Mouse (Mus musculus) activated CD4-positive, CD25-positive, alpha-beta regulatory T cell, adult 4 months (primary cell): Measurements from ENCODE around the gene Zcwpw1. TPM values are rescaled to one million over a fixed set of nuclear protein-coding genes. Genes with fewer than 3 reads are reported as not detected.
"Not testable (repeated sequence)": the region's sequence is repeated elsewhere in the genome, so short reads cannot be mapped to it uniquely, and the experiment has no call there.

Experiments
- ATAC-seq: one replicate; pipeline ENCODE4 v1.8.0; 2017
- polyA plus RNA-seq, 2 experiments: library from polyadenylated mRNA; unstranded; fragments of 100-300 nt; shearing (Covaris generic); gene quantifications; one replicate each; pipeline ENCODE4 v1.2.1; 2017

Zcwpw1 gene
- polyA plus RNA-seq, 2 experiments from 2014 or later, result 5.9 to 10.9 TPM

DNA sequence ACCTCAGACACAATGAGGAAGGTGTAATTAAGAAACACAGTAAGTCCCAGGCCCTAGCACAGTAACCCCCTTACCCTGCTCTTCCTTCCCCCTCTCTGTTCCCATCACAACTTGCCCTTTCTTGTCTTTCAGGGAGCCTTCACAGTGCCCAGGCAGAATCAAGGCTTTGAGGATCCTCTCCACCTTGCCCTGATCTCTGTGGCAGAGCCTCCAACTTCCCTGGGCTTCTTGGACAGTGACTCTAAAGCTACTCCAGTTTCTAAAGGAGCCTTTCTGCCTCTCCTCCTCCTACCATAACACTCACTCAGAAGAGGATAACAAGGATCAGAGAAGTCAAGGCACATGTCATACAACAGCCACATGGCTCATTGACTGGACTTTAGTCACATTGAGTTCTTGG is 49.0 kb downstream of the Zcwpw1 start:
- no peak for ATAC-seq

- ATAC-seq, result not testable (repeated sequence)
Measured at GRCm38 (mm10) chr5:137837110-137837509, 49.5 kb downstream of the Zcwpw1 start.

GRCm38 (mm10) chr5:137850313-137850712 is 62.7 kb downstream of the Zcwpw1 start:
- not testable (repeated sequence) for ATAC-seq

GRCm38 (mm10) chr5:137854907-137855306 is 67.3 kb downstream of the Zcwpw1 start:
- ATAC-seq, result not testable (repeated sequence)

- peak; percentile 54 for ATAC-seq
Measured at GRCm38 (mm10) chr5:137856870-137857269, 69.3 kb downstream of the Zcwpw1 start.

GRCm38 (mm10) chr5:137857960-137858710 is 70.5 kb downstream of the Zcwpw1 start, which contains the start of gene Pilrb1:
Gene Pilrb1 (minus strand): TSS chr5:137858106.
- ATAC-seq, result not testable (repeated sequence)

DNA sequence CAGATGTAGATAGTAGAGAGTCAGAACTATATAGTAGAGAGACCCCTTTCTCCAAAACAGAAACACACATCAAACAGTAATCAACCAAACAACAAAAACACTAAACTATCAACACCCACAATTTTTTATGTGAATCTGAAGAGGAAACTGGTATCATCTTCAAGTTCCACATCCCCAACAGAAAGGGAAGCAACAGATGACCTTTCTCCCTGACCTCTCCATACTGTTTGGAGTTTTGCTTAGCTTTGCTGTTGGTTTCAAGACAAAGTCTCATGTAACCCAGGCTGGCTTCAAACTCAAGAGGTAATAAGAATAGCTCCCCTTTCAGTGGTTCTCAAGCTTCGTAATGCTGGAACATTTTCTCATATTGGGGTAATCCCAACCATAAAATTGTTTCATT is 76.4 kb downstream of the Zcwpw1 start:
- not testable (repeated sequence) for ATAC-seq

DNA sequence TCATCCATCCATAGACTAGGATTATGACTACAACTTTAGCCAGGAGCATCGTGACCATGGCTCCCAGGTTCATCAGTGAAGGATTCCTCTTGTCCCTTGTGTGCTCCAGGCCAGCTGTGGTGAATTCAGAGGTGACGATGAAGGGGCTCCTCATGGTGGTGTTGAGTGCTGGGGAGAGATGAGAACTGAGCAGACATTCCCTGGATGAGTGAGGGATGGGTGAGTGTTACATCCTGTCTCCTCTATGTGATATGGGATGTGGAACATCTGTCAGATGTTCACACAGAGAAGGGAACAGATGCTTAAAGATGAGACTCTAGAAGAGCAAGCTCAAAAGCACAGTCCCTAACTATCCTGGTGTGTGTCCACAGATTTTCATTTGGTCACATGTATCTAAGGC is 81.0 kb downstream of the Zcwpw1 start:
- not testable (repeated sequence) for ATAC-seq

- ATAC-seq, result not testable (repeated sequence)
Measured at GRCm38 (mm10) chr5:137871644-137872380, 84.2 kb downstream of the Zcwpw1 start, which contains the start of gene Pilrb2. Gene Pilrb2 (minus strand): TSS chr5:137871815.

Other genes with a start within 250 kb of the Zcwpw1 start
- gene Actl6b, start 234.3 kb upstream of the Zcwpw1 start, polyA plus RNA-seq, result not detected
- under 1 TPM; 0.60 to 0.79 TPM for gene Tfr2, start 218.0 kb upstream of the Zcwpw1 start, polyA plus RNA-seq
- 10 to 100 TPM; 33.2 to 38.8 TPM for gene Mospd3, start 186.7 kb upstream of the Zcwpw1 start, polyA plus RNA-seq
- gene Pcolce, start 174.0 kb upstream of the Zcwpw1 start, polyA plus RNA-seq, result under 1 TPM in 1 of 2 experiments, not detected in 1; 0.53 TPM
- under 1 TPM in 1 of 2 experiments, not detected in 1; 0.33 TPM for gene Fbxo24, start 158.8 kb upstream of the Zcwpw1 start, polyA plus RNA-seq
- gene Lrch4, start 158.7 kb upstream of the Zcwpw1 start, polyA plus RNA-seq, result 10 to 100 TPM; 61.6 to 68.6 TPM
- gene Gm20605, start 158.6 kb upstream of the Zcwpw1 start, polyA plus RNA-seq, result 10 to 100 TPM in 1 of 2 experiments, 1 to 10 TPM in 1; 8.1 to 10.2 TPM
- 10 to 100 TPM; 30.0 to 32.3 TPM for gene Sap25, start 146.5 kb upstream of the Zcwpw1 start, polyA plus RNA-seq
- not detected for gene Irs3, start 142.1 kb upstream of the Zcwpw1 start, polyA plus RNA-seq
- gene Agfg2, start 103.1 kb upstream of the Zcwpw1 start, polyA plus RNA-seq, result 10 to 100 TPM; 15.8 to 20.1 TPM
- gene Nyap1, start 46.2 kb upstream of the Zcwpw1 start, polyA plus RNA-seq, result under 1 TPM in 1 of 2 experiments, not detected in 1; 0.19 TPM
- gene Tsc22d4, start 42.1 kb upstream of the Zcwpw1 start, polyA plus RNA-seq, result 10 to 100 TPM; 62.9 to 82.3 TPM
- gene Ppp1r35, start 8.9 kb upstream of the Zcwpw1 start, polyA plus RNA-seq, result 1 to 10 TPM; 7.2 to 8.8 TPM
- 10 to 100 TPM; 22.4 to 26.9 TPM for gene Mepce, start 143 bp upstream of the Zcwpw1 start, polyA plus RNA-seq
- not detected for gene Pilra, start 48.5 kb downstream of the Zcwpw1 start, polyA plus RNA-seq
- gene Pilrb1, start 70.3 kb downstream of the Zcwpw1 start, polyA plus RNA-seq, result 1 to 10 TPM in 1 of 2 experiments, not detected in 1; 1.6 TPM
- gene Pilrb2, start 84.0 kb downstream of the Zcwpw1 start, polyA plus RNA-seq, result not detected
- gene Cyp3a13, start 133.8 kb downstream of the Zcwpw1 start, polyA plus RNA-seq, result not detected
- gene Gjc3, start 175.3 kb downstream of the Zcwpw1 start, polyA plus RNA-seq, result not detected
- gene Azgp1, start 193.7 kb downstream of the Zcwpw1 start, polyA plus RNA-seq, result under 1 TPM in 1 of 2 experiments, not detected in 1; 0.28 TPM
- gene Smok3a, start 233.5 kb downstream of the Zcwpw1 start, polyA plus RNA-seq, result not detected
- gene Smok3b, start 233.6 kb downstream of the Zcwpw1 start, polyA plus RNA-seq, result not detected